Mouse (Mus musculus) left cerebral cortex, adult 18-20 months (tissue): ENCODE measurements around the gene Mmp28. TPM values are rescaled to one million over a fixed set of nuclear protein-coding genes. Genes with fewer than 3 reads are reported as not detected.

Experiments used
- DNase-seq, 2 experiments: peaks; one replicate each; pipeline ENCODE4 v3.0.0; 2021 to 2022; ENCODE audit warnings: low spot score in 2 of 2, mixed read lengths in 1 of 2
- long read RNA-seq, 2 experiments: library from polyadenylated mRNA; stranded (forward); transcript quantifications; one replicate each; pipeline ENCODE4 v2.0.0; 2021
- total RNA-seq, 2 experiments: library from RNA; stranded (reverse); gene quantifications; 2 replicates each; pipeline ENCODE4 v1.2.3; 2021

The Mmp28 gene
- total RNA-seq: 1 to 10 TPM; 2.5 to 3.9 TPM
- long read RNA-seq, experiment 1, partial matches to known transcripts: 1 of 1 reads
- long read RNA-seq, experiment 1, other reads (novel, unspliced or antisense): 0 of 1 reads
- long read RNA-seq, experiment 2: 0 reads

- peak in 1 of 2 experiments; percentile 27 for DNase-seq
Measured at GRCm38 (mm10) chr11:83462711-83463244, at the start of gene Mmp28. Mmp28 (minus strand) TSS chr11:83463071.

GRCm38 (mm10) chr11:83509521-83509920 lies 46.6 kb upstream of the Mmp28 start:
- no peak for DNase-seq

GRCm38 (mm10) chr11:83504308-83504707 lies 41.4 kb upstream of the Mmp28 start:
- DNase-seq: no peak

- no peak for DNase-seq
Measured at GRCm38 (mm10) chr11:83495571-83495970, 32.7 kb upstream of the Mmp28 start.

- DNase-seq: no peak
Measured at GRCm38 (mm10) chr11:83491488-83491887, 28.6 kb upstream of the Mmp28 start.

GRCm38 (mm10) chr11:83473235-83474016 lies 10.6 kb upstream of the Mmp28 start:
- DNase-seq: no peak

- peak; percentile 99 for DNase-seq
Measured at GRCm38 (mm10) chr11:83472324-83473234, 9.7 kb upstream of the Mmp28 start, which contains the start of gene Taf15. Taf15 (plus strand) TSS chr11:83473086.

GRCm38 (mm10) chr11:83471766-83472165 lies 8.9 kb upstream of the Mmp28 start:
- DNase-seq: no peak

GRCm38 (mm10) chr11:83468765-83469164 lies 5.9 kb upstream of the Mmp28 start:
- DNase-seq: no peak

GRCm38 (mm10) chr11:83467120-83467652 lies 4.3 kb upstream of the Mmp28 start:
- DNase-seq: no peak

GRCm38 (mm10) chr11:83465976-83466375 lies 3.1 kb upstream of the Mmp28 start:
- DNase-seq: no peak

- DNase-seq: no peak
Measured at GRCm38 (mm10) chr11:83461462-83462027, 1.3 kb downstream of the Mmp28 start.

- no peak for DNase-seq
Measured at GRCm38 (mm10) chr11:83457912-83458601, 4.8 kb downstream of the Mmp28 start.

- DNase-seq: no peak
Measured at GRCm38 (mm10) chr11:83457257-83457656, 5.6 kb downstream of the Mmp28 start.

GRCm38 (mm10) chr11:83455608-83456007 lies 7.3 kb downstream of the Mmp28 start:
- no peak for DNase-seq

- no peak for DNase-seq
Measured at GRCm38 (mm10) chr11:83454548-83454947, 8.3 kb downstream of the Mmp28 start.

- no peak for DNase-seq
Measured at GRCm38 (mm10) chr11:83451281-83451680, 11.6 kb downstream of the Mmp28 start.

GRCm38 (mm10) chr11:83450550-83450949 lies 12.3 kb downstream of the Mmp28 start:
- DNase-seq: no peak

- no peak for DNase-seq
Measured at GRCm38 (mm10) chr11:83449298-83449697, 13.6 kb downstream of the Mmp28 start.

- DNase-seq: no peak
Measured at GRCm38 (mm10) chr11:83448927-83449236, 14.0 kb downstream of the Mmp28 start.
